Mouse (Mus musculus) neural tube, embryonic 13.5 days (tissue): ENCODE measurements at regions not wholly inside any gene's neighbourhood (a gene's known extent, or its start where the extent isn't known, plus 50 kb on each side); places are given as distances from the start of the nearest gene placed in this dataset.
"Not testable (repeated sequence)": the region's sequence is repeated elsewhere in the genome, so short reads cannot be mapped to it uniquely, and the experiment has no call there.

Experiments used
- ATAC-seq: fragments of 200-750 bp; cut with Nextera tagmentation; 2 replicates; pipeline ENCODE4 v1.8.0; 2017; ENCODE audit warnings: low read depth, mild to moderate bottlenecking, moderate TSS enrichment, moderate library complexity
- H3K27ac ChIP-seq: fragments of 300-500 bp; sonication (generic); replicated peaks from 2 replicates; pipeline ENCODE4 v1.5.1; 2015; ENCODE audit warnings: moderate library complexity, mild to moderate bottlenecking, inconsistent platforms
- H3K27me3 ChIP-seq: fragments of 300-500 bp; sonication (generic); 2 replicates; pipeline ENCODE4 v1.6.1; 2015; ENCODE audit warnings: mild to moderate bottlenecking, inconsistent platforms
- H3K36me3 ChIP-seq: fragments of 300-500 bp; sonication (generic); 2 replicates; pipeline ENCODE4 v1.6.1; 2015; ENCODE audit warnings: mild to moderate bottlenecking, inconsistent platforms
- H3K4me1 ChIP-seq: fragments of 300-500 bp; sonication (generic); replicated peaks from 2 replicates; pipeline ENCODE4 v1.6.1; 2015; ENCODE audit warnings: inconsistent platforms
- H3K4me2 ChIP-seq: fragments of 300-500 bp; sonication (generic); 2 replicates; pipeline ENCODE4 v1.6.1; 2015; ENCODE audit warnings: inconsistent platforms, mild to moderate bottlenecking, moderate library complexity
- H3K4me3 ChIP-seq: fragments of 300-500 bp; sonication (generic); 2 replicates; pipeline ENCODE4 v1.5.1; 2015; ENCODE audit warnings: mild to moderate bottlenecking, inconsistent platforms
- H3K9ac ChIP-seq: fragments of 300-500 bp; sonication (generic); 2 replicates; pipeline ENCODE4 v1.6.1; 2015; ENCODE audit warnings: moderate library complexity, mild to moderate bottlenecking, inconsistent platforms
- H3K9me3 ChIP-seq: fragments of 300-500 bp; sonication (generic); 2 replicates; pipeline ENCODE4 v1.6.1; 2016; ENCODE audit warnings: inconsistent platforms
- WGBS: fragments of 180-500 bp; shearing (Covaris S2); methylation state at CpG from one replicate; pipeline ENCODE4 v1.1.7; 2015; 5-methylcytosine and 5-hydroxymethylcytosine counted together

DNA sequence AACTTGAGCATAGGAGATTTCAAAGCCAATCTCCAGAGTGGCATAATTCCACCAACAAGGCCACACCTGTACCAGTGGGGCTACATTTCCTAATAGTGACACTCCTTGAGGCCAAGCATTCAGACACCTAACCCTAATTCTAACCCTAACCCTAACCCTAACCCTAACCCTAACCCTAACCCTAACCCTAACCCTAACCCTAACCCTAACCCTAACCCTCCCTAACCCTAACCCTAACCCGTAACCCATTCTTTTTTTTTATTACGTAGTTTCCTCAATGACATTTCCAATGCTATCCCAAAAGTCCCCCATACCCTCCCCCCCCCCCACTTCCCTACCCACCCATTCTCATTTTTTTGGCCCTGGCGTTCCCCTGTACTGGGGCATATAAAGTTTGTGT lies 609.9 kb upstream of the Map3k7 start:
- not testable (repeated sequence) for H3K27ac ChIP-seq, H3K4me3 ChIP-seq, H3K4me2 ChIP-seq, H3K9ac ChIP-seq, H3K9me3 ChIP-seq, H3K36me3 ChIP-seq, H3K4me1 ChIP-seq, H3K27me3 ChIP-seq, ATAC-seq
- 97% methylated on average over 2 of the region's 3 CpGs for WGBS

DNA sequence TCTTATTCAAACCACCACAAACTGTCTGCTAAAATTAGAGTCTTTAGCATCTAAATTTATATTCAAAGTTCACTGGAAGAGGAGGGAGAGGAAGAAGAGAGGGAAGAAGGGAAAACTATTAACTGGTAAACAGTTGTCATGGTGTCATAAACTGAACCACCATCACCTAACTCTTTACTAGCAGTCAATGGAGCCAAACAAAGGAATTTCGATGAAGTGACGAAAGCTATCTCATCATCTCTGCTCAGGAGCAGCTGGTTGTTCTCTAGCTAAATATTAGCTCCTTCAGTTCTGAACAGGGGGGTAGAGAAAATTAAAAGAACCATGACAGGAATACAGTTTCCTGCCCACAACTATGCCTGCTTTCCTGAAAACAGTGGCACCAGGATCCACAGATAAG lies 608.9 kb upstream of the Map3k7 start:
- Histone ChIP-seq H3K9me3 (no peaks in the 10 kb centered on the region), H3K27me3 (no peaks in the 10 kb centered on the region), H3K4me1 (no peaks in the 10 kb centered on the region), H3K27ac (no peak overlapping the region), H3K36me3 (no peaks in the 10 kb centered on the region), H3K4me2 (no peak overlapping the region), H3K9ac (no peak overlapping the region), H3K4me3 (no peak overlapping the region)
- WGBS: 96% methylated on average over 2 of the region's 2 CpGs
- no peak for ATAC-seq

DNA sequence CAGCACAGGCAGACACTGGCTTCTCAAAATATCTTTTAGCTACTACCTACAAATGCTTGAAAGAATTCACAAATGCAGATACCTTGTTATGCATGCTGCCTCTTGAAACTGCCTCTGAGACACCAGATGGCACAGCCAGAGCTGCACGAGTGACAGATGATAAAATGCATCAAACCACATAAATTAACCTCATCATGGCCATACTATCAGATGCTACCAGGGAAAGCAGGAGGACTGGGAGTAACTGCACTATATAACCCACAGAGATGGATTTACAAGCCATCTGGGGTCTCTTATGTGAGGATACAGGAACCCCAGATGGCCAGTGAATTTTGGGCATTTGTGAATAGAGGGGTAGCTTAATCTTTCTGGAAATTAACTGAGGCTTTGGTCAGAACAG lies 597.7 kb upstream of the Map3k7 start:
- no peaks in the 10 kb centered on the region for H3K9me3 ChIP-seq
- 39% methylated on average over 1 of the region's 1 CpGs for WGBS
- H3K4me1 ChIP-seq: peaks cover 17% of the 10 kb centered on the region; the same call in 1 of the 2 replicates
- no peak overlapping the region for H3K9ac ChIP-seq
- no peaks in the 10 kb centered on the region for H3K27me3 ChIP-seq
- H3K27ac ChIP-seq: 0 out of 2 replicates have a peak overlapping the region, but pooled peaks have one; percentile 20
- no peaks in the 10 kb centered on the region for H3K36me3 ChIP-seq
- H3K4me3 ChIP-seq: no peak overlapping the region
- ATAC-seq: peak; percentile 79
- H3K4me2 ChIP-seq: no peak overlapping the region

DNA sequence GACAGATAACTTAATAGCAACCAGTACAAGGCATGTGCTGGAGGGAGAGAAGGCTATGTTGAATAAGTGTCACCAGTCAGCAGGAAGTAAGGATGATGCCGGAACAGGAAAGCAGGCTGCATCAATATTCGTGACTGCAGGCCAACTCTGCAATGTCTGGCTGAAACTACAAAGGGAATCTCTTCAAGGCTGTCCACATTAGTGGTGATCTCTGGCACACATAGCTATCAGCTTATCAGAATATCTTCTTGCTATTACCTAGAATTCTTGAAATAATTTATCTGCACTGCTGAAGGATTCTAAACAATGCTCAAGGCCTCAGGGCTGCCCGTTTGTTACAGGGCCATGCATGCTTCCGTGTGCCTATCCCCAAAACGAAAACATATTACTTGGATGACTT lies 596.9 kb upstream of the Map3k7 start:
- Histone ChIP-seq H3K9ac (no peak overlapping the region), H3K4me3 (no peak overlapping the region), H3K27me3 (no peaks in the 10 kb centered on the region), H3K4me2 (no peak overlapping the region), H3K36me3 (no peaks in the 10 kb centered on the region), H3K9me3 (no peaks in the 10 kb centered on the region), H3K4me1 (peaks cover 17% of the 10 kb centered on the region; the same call in 1 of the 2 replicates), H3K27ac (no peak overlapping the region)
- 68% methylated on average over 5 of the region's 5 CpGs for WGBS
- no peak for ATAC-seq

DNA sequence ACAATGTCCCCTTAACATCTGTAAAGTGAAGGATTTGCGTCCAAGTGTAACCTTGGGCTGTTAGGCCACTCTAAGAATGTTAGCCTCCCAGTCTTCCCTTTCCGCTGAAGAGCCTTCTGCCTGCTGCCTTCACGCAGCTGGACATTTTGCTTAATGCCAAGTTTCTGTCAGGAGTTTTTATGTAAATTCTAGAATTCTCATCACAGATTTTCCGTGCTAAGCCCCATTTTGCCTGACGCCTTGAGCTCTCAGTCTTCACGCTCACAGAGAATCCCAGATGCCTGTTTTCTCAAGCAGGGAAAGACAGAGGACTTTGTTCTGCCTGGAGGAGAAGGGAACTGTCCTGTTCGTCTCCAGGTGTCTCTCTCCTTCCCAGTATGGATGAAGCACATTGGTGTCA lies 593.8 kb upstream of the Map3k7 start:
- Histone ChIP-seq H3K4me1 (peaks cover 17% of the 10 kb centered on the region; the same call in 1 of the 2 replicates), H3K4me3 (no peak overlapping the region), H3K36me3 (no peaks in the 10 kb centered on the region), H3K27ac (no peak overlapping the region), H3K27me3 (no peaks in the 10 kb centered on the region), H3K9me3 (no peaks in the 10 kb centered on the region), H3K9ac (no peak overlapping the region), H3K4me2 (no peak overlapping the region)
- ATAC-seq: no peak
- WGBS: 77% methylated on average over 7 of the region's 7 CpGs

DNA sequence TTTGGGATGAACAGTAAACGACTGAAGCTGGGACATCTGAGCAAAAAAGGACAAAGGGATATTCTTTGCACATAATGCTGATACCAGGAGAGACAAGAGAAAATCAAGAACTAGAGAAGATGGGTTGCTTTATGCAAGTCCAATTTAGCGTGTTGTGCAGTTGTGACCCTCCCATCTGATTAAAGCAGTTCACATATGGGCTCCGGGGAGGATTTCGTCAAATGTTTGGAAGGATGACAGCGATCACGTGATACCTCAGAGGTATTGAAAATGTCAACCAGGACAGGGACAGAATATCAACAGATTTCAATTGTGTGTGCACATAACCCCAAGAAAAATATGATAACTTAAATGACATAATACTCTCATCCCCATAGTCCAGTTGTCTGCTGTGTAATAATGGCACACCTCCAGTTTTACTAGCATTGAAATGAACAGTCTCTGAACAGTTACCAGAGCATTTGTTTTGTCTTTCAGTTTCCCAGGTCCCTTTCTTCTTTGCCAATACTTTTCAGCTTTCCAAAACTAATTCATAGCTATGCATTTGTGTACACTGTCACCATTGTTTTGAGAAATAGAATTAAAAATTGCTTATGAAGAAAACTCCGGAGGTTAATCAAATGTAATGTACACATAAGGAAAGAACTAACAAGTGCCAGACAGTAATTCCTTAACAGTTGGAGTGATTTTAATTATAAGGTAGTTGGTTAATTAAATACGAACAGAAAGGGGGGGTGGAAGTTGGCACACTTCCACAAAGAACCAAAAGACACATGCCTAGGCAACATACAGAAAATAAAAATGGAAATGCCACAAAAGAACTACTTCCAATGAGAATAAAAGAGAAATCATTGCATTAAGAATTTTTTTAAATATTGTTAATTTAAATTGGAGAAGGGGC lies 582.6 kb upstream of the Map3k7 start:
- H3K9me3 ChIP-seq: no peaks in the 10 kb centered on the region
- H3K4me2 ChIP-seq: no peak overlapping the region
- ATAC-seq: no peak
- no peaks in the 10 kb centered on the region for H3K36me3 ChIP-seq
- no peak overlapping the region for H3K27ac ChIP-seq
- H3K27me3 ChIP-seq: no peaks in the 10 kb centered on the region
- WGBS: 89% methylated on average over 8 of the region's 8 CpGs
- no peak overlapping the region for H3K4me3 ChIP-seq
- no peak overlapping the region for H3K9ac ChIP-seq
- no peaks in the 10 kb centered on the region for H3K4me1 ChIP-seq

DNA sequence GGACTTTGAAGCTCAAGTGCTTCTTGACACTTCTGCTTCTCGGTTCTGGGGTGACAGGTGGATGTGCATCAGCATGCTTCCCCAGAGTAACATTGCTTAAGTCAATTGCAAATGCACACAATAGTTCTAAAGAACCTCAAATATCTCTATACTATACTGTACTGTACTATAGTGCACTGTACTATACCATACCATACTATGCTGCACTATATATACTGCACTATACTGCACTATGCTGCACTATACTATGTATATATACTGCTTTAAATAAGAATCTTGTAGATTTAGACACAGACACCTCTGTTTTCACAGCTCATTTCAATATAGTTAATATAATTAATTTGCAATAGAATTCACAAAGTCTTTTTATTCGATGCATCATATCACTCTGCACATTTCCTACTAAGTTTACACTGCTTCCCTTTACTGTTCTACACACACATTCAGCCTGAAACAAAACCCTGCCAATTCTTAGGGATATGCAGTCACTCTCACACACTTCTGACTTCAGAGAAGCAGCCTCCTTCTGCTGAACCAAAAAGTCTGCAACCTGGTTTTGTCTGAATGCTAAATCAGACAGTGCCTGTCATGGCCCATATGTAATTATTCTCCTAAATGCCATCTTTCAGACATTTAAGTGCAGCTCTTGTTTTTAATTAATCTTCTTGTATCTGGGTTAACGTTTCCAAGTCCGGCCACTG lies 570.8 kb upstream of the Map3k7 start:
- 84% methylated on average over 4 of the region's 4 CpGs for WGBS
- Histone ChIP-seq H3K9me3 (no peaks in the 10 kb centered on the region), H3K27ac (no peak overlapping the region), H3K4me2 (no peak overlapping the region), H3K27me3 (no peaks in the 10 kb centered on the region), H3K4me3 (no peak overlapping the region), H3K4me1 (no peaks in the 10 kb centered on the region), H3K9ac (no peak overlapping the region), H3K36me3 (no peaks in the 10 kb centered on the region)
- ATAC-seq: no peak

DNA sequence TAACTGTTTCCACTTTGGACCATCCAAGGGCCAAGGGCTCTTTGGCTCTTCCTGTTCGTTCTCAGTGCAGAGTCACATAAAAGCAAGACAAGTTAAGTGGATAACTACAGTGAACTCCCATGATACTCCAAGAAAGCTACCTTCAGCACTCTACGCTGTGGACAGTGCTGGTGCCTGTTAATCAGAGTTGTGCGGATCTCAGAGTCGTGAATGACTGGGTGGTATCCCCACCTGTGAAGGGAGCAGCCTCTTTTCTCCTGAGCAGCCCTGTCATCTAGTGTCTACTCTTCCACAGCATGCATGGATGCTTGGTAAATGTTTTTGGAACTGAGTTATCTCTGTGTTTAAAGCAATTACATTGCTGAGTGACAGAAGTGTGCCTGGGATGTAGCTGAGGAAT lies 568.4 kb upstream of the Map3k7 start:
- whole genome bisulfite sequencing: 79% methylated on average over 4 of the region's 4 CpGs
- Histone ChIP-seq H3K36me3 (no peaks in the 10 kb centered on the region), H3K9me3 (no peaks in the 10 kb centered on the region), H3K27me3 (no peaks in the 10 kb centered on the region), H3K9ac (no peak overlapping the region), H3K4me1 (no peaks in the 10 kb centered on the region), H3K4me3 (no peak overlapping the region), H3K27ac (no peak overlapping the region), H3K4me2 (no peak overlapping the region)
- no peak for ATAC-seq

DNA sequence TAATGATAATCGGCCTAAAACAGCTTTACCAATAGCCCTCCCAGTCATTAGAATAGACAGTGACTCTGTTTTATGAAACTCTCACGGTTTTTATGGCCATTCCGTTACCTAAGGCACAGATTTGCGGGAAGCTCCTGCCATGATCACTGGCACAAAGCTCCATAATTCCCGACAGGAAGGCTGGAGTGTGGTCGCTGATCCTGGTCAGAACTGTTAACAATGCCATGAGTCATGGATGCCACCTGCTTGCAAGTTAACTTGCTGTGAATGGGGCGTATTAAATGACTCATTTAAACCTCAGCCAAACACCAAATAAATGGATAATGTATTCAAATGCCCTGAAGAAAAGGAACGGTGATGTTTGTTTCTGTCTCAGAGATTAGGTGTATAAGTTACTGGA lies 559.9 kb upstream of the Map3k7 start:
- H3K9ac ChIP-seq: no peak overlapping the region
- no peak overlapping the region for H3K4me3 ChIP-seq
- WGBS: 45% methylated on average over 8 of the region's 8 CpGs

DNA sequence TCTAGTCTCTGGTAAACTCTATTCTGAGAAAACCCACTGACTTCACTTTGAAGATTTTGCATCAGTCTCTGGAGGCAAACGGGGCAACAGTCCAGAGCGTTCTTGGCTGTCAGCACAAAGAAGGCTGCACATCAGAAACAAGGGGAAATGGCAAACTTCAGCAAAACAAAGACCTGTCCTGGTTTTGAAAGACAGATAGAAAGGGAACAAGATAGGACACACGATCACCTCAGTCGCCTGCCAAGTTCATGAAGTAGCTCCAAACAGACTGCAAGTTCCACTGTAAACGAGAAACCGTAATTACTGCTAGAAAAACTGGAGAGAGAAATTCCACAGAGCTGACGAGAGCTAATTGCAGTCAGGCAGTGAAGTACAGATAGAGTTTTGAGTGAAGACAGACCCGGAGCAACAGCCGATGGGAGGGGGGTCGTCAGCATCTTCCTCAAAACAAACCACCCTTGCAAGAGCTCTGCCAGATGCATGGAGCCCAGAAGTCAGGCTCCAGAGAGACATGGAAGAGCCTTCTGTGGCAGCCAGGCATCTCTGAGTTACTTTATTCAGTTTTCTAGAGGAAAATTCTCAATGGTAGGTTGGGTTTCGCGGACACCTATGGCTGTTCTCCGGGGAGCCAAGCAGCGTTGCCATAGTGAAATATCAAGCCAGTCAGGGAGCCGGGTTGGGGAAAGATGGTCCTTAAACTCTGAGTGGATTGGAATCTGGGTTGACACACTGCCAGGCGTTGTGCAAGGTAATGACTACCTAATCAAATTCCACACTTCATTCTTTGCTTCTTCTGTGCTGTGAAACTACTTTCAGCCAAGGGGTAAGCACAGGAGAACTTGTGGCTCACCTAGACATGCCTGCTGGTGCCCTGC lies 558.8 kb upstream of the Map3k7 start:
- Histone ChIP-seq H3K9ac (no peak overlapping the region), H3K9me3 (no peaks in the 10 kb centered on the region), H3K27ac (no peak overlapping the region), H3K4me2 (no peak overlapping the region), H3K27me3 (no peaks in the 10 kb centered on the region), H3K4me1 (peaks cover 8% of the 10 kb centered on the region; the same call in 1 of the 2 replicates), H3K4me3 (no peak overlapping the region), H3K36me3 (no peaks in the 10 kb centered on the region)
- ATAC-seq: no peak
- 79% methylated on average over 16 of the region's 16 CpGs for WGBS

More for the DNA sequence above, 559.9 kb upstream of the Map3k7 start:
- Histone ChIP-seq H3K4me1 (peaks cover 8% of the 10 kb centered on the region; the same call in 1 of the 2 replicates), H3K9me3 (no peaks in the 10 kb centered on the region), H3K36me3 (no peaks in the 10 kb centered on the region), H3K27ac (no peak overlapping the region), H3K4me2 (no peak overlapping the region), H3K27me3 (no peaks in the 10 kb centered on the region)
- ATAC-seq: no peak

DNA sequence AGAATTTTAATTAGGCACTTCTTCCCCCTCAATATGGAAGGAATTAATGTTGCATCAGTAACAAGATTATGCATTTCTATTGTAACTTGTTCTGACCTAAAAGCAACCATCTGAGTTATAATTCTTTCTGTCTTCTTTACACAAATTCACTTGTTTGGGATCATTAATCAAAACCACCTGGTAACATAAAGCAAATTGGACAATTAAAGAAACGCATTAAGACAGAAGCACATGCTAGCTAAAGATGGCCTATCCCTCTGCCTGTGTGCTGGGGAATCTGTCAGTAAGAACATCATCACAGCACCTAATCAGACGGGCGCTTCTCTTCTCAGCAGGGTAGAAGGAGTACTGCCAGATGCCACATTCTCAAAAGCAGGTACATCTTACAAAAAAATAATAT lies 553.7 kb upstream of the Map3k7 start:
- ATAC-seq: 0 out of 2 replicates have a peak, but pooled peaks have one; percentile 60
- no peak overlapping the region for H3K27ac ChIP-seq
- H3K4me1 ChIP-seq: no peaks in the 10 kb centered on the region
- no peaks in the 10 kb centered on the region for H3K9me3 ChIP-seq
- H3K4me3 ChIP-seq: no peak overlapping the region
- no peak overlapping the region for H3K4me2 ChIP-seq
- no peaks in the 10 kb centered on the region for H3K27me3 ChIP-seq
- 51% methylated on average over 3 of the region's 3 CpGs for WGBS
- H3K9ac ChIP-seq: no peak overlapping the region
- no peaks in the 10 kb centered on the region for H3K36me3 ChIP-seq
